Mouse (Mus musculus) adrenal gland, postnatal 10 days (tissue): ENCODE measurements at regions not wholly inside any gene's neighbourhood (a gene's known extent, or its start where the extent isn't known, plus 50 kb on each side); places are given as distances from the start of the nearest gene placed in this dataset.

Source experiments
- DNase-seq: peaks from one replicate; pipeline ENCODE4 v3.0.0; 2021; ENCODE audit warnings: mixed read lengths

GRCm38 (mm10) chr1:127152840-127153239 lies 52.0 kb upstream of the Mgat5 start:
- DNase-seq: no peak

GRCm38 (mm10) chr1:127135521-127135920 lies 69.3 kb upstream of the Mgat5 start:
- no peak for DNase-seq

GRCm38 (mm10) chr1:127131871-127132270 lies 72.9 kb upstream of the Mgat5 start:
- no peak for DNase-seq

- DNase-seq: no peak
These were observed 80.0 kb upstream of the Mgat5 start for GRCm38 (mm10) chr1:127124862-127125261.

GRCm38 (mm10) chr1:127118019-127118418 lies 86.8 kb upstream of the Mgat5 start:
- DNase-seq: no peak

- DNase-seq: peak; percentile 44
These were observed 97.3 kb upstream of the Mgat5 start for GRCm38 (mm10) chr1:127107485-127107884.

GRCm38 (mm10) chr1:127105861-127106260 lies 99.0 kb upstream of the Mgat5 start:
- peak; percentile 3 for DNase-seq

- DNase-seq: no peak
These were observed 101.2 kb upstream of the Mgat5 start for GRCm38 (mm10) chr1:127103664-127104063.

- no peak for DNase-seq
These were observed 105.9 kb upstream of the Mgat5 start for GRCm38 (mm10) chr1:127098871-127099420.

- no peak for DNase-seq
These were observed 117.2 kb upstream of the Mgat5 start for GRCm38 (mm10) chr1:127087616-127088015.

GRCm38 (mm10) chr1:127085988-127086387 lies 118.8 kb upstream of the Mgat5 start:
- no peak for DNase-seq

- no peak for DNase-seq
These were observed 121.0 kb upstream of the Mgat5 start for GRCm38 (mm10) chr1:127083761-127084308.

GRCm38 (mm10) chr1:127079012-127079411 lies 125.8 kb upstream of the Mgat5 start:
- no peak for DNase-seq

GRCm38 (mm10) chr1:127062430-127062829 lies 142.4 kb upstream of the Mgat5 start:
- no peak for DNase-seq

GRCm38 (mm10) chr1:127045711-127046420 lies 158.9 kb upstream of the Mgat5 start:
- DNase-seq: no peak

GRCm38 (mm10) chr1:127034748-127035147 lies 170.1 kb upstream of the Mgat5 start:
- no peak for DNase-seq

- DNase-seq: no peak
These were observed 173.3 kb upstream of the Mgat5 start for GRCm38 (mm10) chr1:127031563-127031962.

- no peak for DNase-seq
These were observed 175.8 kb upstream of the Mgat5 start for GRCm38 (mm10) chr1:127028872-127029497.

GRCm38 (mm10) chr1:127023100-127023499 lies 181.7 kb upstream of the Mgat5 start:
- no peak for DNase-seq

- DNase-seq: peak; percentile 13
These were observed 187.1 kb upstream of the Nckap5 start for GRCm38 (mm10) chr1:127017698-127018097.

GRCm38 (mm10) chr1:127015894-127016245 lies 185.3 kb upstream of the Nckap5 start:
- DNase-seq: no peak

- DNase-seq: no peak
These were observed 184.7 kb upstream of the Nckap5 start for GRCm38 (mm10) chr1:127015042-127015893.

- DNase-seq: peak; percentile 15
These were observed 181.3 kb upstream of the Nckap5 start for GRCm38 (mm10) chr1:127011901-127012300.
